Mouse (Mus musculus) embryonic facial prominence, embryonic 13.5 days (tissue): ENCODE data around the gene Abca2. TPM values are rescaled to one million over a fixed set of nuclear protein-coding genes. Genes with fewer than 3 reads are reported as not detected.

ENCODE experiments used
- ATAC-seq: fragments of 200-750 bp; cut with Nextera tagmentation; 2 replicates; pipeline ENCODE4 v1.8.0; 2017; ENCODE audit warnings: low read depth; ENCODE audit not compliant: insufficient number of reproducible peaks, insufficient read depth, low FRiP score, low TSS enrichment
- H3K27ac ChIP-seq: fragments of 300-500 bp; sonication (generic); 2 replicates; pipeline ENCODE4 v1.5.1; 2015; ENCODE audit warnings: moderate library complexity, mild to moderate bottlenecking, inconsistent platforms
- H3K27me3 ChIP-seq: fragments of 300-500 bp; sonication (generic); 2 replicates; pipeline ENCODE4 v1.6.1; 2015; ENCODE audit warnings: mild to moderate bottlenecking, inconsistent platforms
- H3K36me3 ChIP-seq: fragments of 300-500 bp; sonication (generic); 2 replicates; pipeline ENCODE4 v1.6.1; 2015; ENCODE audit warnings: mild to moderate bottlenecking, inconsistent platforms
- H3K4me1 ChIP-seq: fragments of 300-500 bp; sonication (generic); 2 replicates; pipeline ENCODE4 v1.6.1; 2015; ENCODE audit warnings: inconsistent platforms
- H3K4me2 ChIP-seq: fragments of 300-500 bp; sonication (generic); 2 replicates; pipeline ENCODE4 v1.6.1; 2015; ENCODE audit warnings: moderate library complexity, mild to moderate bottlenecking, inconsistent platforms
- H3K4me3 ChIP-seq: fragments of 300-500 bp; sonication (generic); 2 replicates; pipeline ENCODE4 v1.5.1; 2015; ENCODE audit warnings: mild to moderate bottlenecking, inconsistent platforms
- H3K9ac ChIP-seq: fragments of 300-500 bp; sonication (generic); 2 replicates; pipeline ENCODE4 v1.6.1; 2015; ENCODE audit warnings: mild to moderate bottlenecking, inconsistent platforms
- H3K9me3 ChIP-seq: fragments of 300-500 bp; sonication (generic); 2 replicates; pipeline ENCODE4 v1.6.1; 2016; ENCODE audit warnings: inconsistent platforms
- WGBS: fragments of 180-500 bp; shearing (Covaris S2); methylation state at CpG from one replicate; pipeline ENCODE4 v1.1.7; 2015; ENCODE audit warnings: mixed read lengths; 5-methylcytosine and 5-hydroxymethylcytosine counted together
- polyA plus RNA-seq: library from polyadenylated mRNA; unstranded; fragments of >200 nt; fragmentation: Nextera tagmentation; extraction: Ambion mirVana; gene quantifications from 2 replicates; pipeline ENCODE4 v1.2.1, GENCODE M21; 2015

Abca2 gene
- polyA plus RNA-seq, 1 experiment from 2014 or later, result 2.9 TPM

DNA sequence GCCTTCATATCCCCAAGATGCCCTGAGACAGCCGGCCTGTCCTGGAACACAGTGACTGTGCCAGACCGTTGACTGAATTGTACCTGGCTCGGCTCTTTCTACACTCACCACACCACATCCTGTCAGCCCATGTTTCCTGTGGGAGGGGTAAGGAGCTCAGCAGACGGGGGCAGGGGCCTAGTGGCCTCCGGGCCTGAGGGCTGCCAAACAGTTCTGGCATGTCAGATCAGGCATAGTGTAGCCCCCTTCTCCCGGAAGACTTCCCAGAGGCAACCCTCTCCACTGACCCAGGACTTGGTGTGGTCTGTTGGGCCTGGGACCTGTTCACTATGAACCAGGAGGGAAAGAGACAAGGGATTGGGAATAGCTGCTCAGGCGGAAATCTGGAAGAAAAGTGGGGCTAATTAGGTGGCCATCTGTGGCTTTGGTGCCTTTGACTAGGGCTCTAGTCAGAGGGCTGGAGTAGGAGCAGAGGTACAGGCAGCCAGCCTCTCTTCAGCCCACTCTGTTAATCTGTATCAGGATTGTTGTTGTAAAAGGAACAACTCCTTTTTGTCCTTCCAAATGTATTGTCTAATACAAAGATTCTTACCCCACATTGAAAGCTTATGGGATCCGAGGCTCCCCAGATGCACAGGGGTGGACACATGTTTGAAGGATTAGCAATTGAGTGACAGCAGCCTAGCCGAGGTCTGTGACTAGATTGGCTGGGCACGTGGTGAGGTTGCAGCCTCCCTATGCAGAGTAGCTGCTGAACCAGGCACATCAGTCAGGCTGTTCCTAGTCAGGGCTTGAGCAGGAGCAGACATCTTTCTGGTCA lies 37.5 kb downstream of the Abca2 start:
- Histone ChIP-seq H3K4me2 (no peak overlapping the region), H3K36me3 (no peaks in the 10 kb centered on the region), H3K4me3 (no peak overlapping the region), H3K4me1 (peaks cover 18% of the 10 kb centered on the region), H3K27ac (no peak overlapping the region), H3K9ac (no peak overlapping the region), H3K27me3 (peaks cover 5% of the 10 kb centered on the region; the same call in 1 of the 2 replicates), H3K9me3 (no peaks in the 10 kb centered on the region)
- ATAC-seq, result no peak
- 27% methylated on average over 10 of the region's 10 CpGs for WGBS

DNA sequence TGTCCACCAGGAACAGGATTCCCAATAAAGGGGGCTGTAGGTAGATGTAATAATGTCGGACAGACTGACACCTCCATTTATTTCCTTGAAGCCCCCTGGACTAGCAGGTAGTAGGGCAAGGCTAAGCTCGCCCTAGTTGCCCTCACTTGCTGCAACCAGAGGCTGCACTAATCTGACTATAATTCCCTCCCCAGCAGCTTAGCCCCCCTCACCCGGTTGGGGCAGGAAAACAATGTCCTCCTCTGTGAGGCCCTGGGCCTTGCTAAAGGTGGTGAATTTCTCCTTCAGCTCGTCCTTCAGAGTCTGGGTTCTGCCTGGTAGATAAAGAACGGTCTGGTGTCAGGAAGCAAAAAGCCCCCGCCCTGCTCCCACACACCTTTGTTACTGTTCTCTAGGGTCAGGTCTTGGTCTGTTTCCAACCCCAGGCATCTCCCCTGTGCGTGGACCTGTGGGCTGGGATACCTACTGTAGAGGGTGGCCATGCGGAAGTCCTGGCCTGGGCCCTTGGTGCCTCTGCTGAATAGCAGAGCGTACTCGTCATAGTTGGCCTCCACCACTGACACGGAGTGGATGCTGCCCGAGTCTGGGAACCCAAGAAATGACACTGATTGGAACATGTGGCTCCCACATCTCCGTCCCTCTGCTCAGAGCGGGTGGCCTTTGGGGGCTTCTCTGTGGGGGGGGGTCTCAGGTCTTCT lies 39.3 kb downstream of the Abca2 start:
- Histone ChIP-seq H3K27ac (no peak overlapping the region), H3K36me3 (no peaks in the 10 kb centered on the region), H3K4me2 (no peak overlapping the region), H3K4me3 (no peak overlapping the region), H3K27me3 (peaks cover 5% of the 10 kb centered on the region; the same call in 1 of the 2 replicates), H3K9ac (no peak overlapping the region), H3K4me1 (0 out of 2 replicates have a peak, but pooled peaks cover 12% of the 10 kb centered on the region), H3K9me3 (no peaks in the 10 kb centered on the region)
- 72% methylated on average over 14 of the region's 14 CpGs for WGBS
- ATAC-seq, result no peak

- Histone ChIP-seq H3K27ac (no peak overlapping the region), H3K27me3 (peaks cover 5% of the 10 kb centered on the region; the same call in 1 of the 2 replicates), H3K4me3 (no peak overlapping the region), H3K36me3 (no peaks in the 10 kb centered on the region), H3K9me3 (no peaks in the 10 kb centered on the region), H3K9ac (0 out of 2 replicates have a peak overlapping the region, but pooled peaks have one; percentile 27), H3K4me2 (no peak overlapping the region), H3K4me1 (0 out of 2 replicates have a peak, but pooled peaks cover 12% of the 10 kb centered on the region)
- peak; percentile 45; the same call in 1 of the 2 replicates for ATAC-seq
- 81% methylated on average over 10 of the region's 10 CpGs for WGBS
These were observed 40.7 kb downstream of the Abca2 start for GRCm38 (mm10) chr2:25468962-25469915.

GRCm38 (mm10) chr2:25469969-25470368 lies 41.5 kb downstream of the Abca2 start, which contains the start of gene Ptgds:
Gene Ptgds, minus strand, starts transcription at chr2:25470046.
- Histone ChIP-seq H3K4me2 (no peak within 1 kb of the TSS), H3K27ac (no peak within 1 kb of the TSS), H3K4me3 (no peak within 1 kb of the TSS), H3K27me3 (peaks cover 5% of the 10 kb centered on the region; the same call in 1 of the 2 replicates), H3K9me3 (no peaks in the 10 kb centered on the region), H3K36me3 (no peaks in the 10 kb centered on the region), H3K9ac (0 out of 2 replicates have a peak within 1 kb of the TSS, but pooled peaks have one; percentile 27), H3K4me1 (0 out of 2 replicates have a peak, but pooled peaks cover 12% of the 10 kb centered on the region)
- 49% methylated on average over 6 of the region's 6 CpGs for WGBS
- no peak for ATAC-seq

- no peak overlapping the region for H3K9ac ChIP-seq
- no peaks in the 10 kb centered on the region for H3K36me3 ChIP-seq
- no peak overlapping the region for H3K27ac ChIP-seq
- no peaks in the 10 kb centered on the region for H3K9me3 ChIP-seq
- H3K4me2 ChIP-seq, result no peak overlapping the region
- peaks cover 5% of the 10 kb centered on the region; the same call in 1 of the 2 replicates for H3K27me3 ChIP-seq
- 0 out of 2 replicates have a peak, but pooled peaks cover 7% of the 10 kb centered on the region for H3K4me1 ChIP-seq
- H3K4me3 ChIP-seq, result no peak overlapping the region
- no peak for ATAC-seq
- 74% methylated on average over 2 of the region's 2 CpGs for WGBS
These were observed 44.0 kb downstream of the Abca2 start for GRCm38 (mm10) chr2:25472550-25472949.

GRCm38 (mm10) chr2:25477541-25477940 lies 49.0 kb downstream of the Abca2 start:
- H3K4me3 ChIP-seq, result no peak overlapping the region
- H3K4me1 ChIP-seq, result no peaks in the 10 kb centered on the region
- no peaks in the 10 kb centered on the region; the same call in 1 of the 2 replicates for H3K27me3 ChIP-seq
- no peak overlapping the region for H3K9ac ChIP-seq
- ATAC-seq, result no peak
- 88% methylated on average over 8 of the region's 8 CpGs for WGBS
- H3K27ac ChIP-seq, result no peak overlapping the region
- H3K4me2 ChIP-seq, result no peak overlapping the region
- H3K36me3 ChIP-seq, result no peaks in the 10 kb centered on the region
- H3K9me3 ChIP-seq, result no peaks in the 10 kb centered on the region

DNA sequence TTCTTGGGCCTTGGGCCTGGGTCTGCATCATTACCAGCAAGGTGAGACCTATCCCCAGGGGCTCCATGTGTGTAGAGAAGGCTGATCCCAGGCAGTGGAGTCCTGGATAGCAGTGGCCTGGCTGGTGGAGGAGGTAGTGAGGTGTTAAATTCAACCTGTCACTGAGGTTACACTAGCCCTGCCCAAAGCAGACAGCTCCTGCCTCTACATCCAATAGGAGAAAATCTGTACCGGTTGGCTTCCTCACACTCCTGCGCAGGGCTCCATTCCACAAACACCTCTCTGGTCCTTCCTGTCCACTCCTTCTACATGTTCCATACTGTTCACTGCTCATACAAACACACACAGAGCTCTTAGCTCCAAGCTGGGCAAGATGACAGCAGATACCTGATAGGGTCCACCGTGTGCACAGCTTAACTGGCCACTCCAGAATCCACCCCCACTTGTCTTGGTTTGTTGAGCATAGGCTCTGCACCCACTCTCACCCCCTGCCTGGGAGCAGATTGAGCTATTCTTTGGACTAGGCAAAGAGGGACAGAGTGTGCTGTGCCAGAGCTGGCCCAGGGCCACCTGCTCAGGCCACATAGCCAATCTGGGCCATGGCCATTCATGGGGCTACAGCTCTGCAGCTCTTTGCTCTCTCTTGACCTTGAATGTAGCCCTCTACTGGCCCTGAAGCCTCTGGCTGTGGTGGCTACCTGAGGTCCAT lies 49.6 kb downstream of the Abca2 start:
- Histone ChIP-seq H3K9ac (no peak overlapping the region), H3K36me3 (no peaks in the 10 kb centered on the region), H3K27ac (no peak overlapping the region), H3K9me3 (no peaks in the 10 kb centered on the region), H3K27me3 (no peaks in the 10 kb centered on the region; the same call in 1 of the 2 replicates), H3K4me1 (no peaks in the 10 kb centered on the region), H3K4me3 (no peak overlapping the region), H3K4me2 (no peak overlapping the region)
- WGBS, result 87% methylated on average over 3 of the region's 3 CpGs
- ATAC-seq, result no peak

DNA sequence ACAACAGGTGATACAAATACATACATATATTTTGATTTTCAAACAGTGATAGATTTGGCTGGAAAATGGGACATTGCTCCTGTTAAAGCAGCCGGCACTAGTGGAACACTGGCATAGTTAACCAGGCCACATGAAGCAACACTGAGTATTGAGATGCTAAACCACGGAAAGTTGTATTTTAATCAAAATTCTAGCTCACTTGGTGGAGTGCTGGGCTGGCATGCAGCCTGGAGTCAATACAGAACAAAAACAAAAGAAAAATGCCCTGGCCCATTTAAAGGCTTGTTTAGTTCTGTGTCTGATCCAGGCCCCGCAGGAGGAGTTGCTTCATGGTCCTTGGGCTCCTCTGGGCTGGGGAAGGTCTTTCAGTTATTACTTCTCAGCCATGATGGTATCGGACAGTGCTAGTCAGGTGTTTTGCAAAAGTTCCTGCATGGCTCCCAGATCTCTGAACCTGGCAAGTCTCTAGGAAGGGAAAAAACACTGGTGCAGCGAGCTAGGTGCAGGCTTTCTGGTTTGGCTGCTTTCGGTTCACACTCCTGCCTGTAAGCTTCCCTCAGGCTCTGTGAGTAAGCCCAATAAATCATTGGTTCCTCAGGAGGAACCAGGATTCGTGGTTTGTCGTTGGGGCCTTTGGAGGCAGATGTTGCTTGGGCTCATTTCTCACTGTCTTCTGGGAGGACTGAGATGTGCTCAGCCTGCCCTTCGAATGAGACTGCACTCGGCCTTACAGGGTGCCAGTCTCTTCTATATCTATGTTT lies 51.2 kb downstream of the Abca2 start:
- no peaks in the 10 kb centered on the region; the same call in 1 of the 2 replicates for H3K27me3 ChIP-seq
- no peaks in the 10 kb centered on the region for H3K4me1 ChIP-seq
- H3K9me3 ChIP-seq, result no peaks in the 10 kb centered on the region
- no peaks in the 10 kb centered on the region for H3K36me3 ChIP-seq
- H3K27ac ChIP-seq, result no peak overlapping the region
- no peak for ATAC-seq
- no peak overlapping the region for H3K4me3 ChIP-seq
- 68% methylated on average over 10 of the region's 10 CpGs for WGBS
- no peak overlapping the region for H3K4me2 ChIP-seq
- no peak overlapping the region for H3K9ac ChIP-seq

DNA sequence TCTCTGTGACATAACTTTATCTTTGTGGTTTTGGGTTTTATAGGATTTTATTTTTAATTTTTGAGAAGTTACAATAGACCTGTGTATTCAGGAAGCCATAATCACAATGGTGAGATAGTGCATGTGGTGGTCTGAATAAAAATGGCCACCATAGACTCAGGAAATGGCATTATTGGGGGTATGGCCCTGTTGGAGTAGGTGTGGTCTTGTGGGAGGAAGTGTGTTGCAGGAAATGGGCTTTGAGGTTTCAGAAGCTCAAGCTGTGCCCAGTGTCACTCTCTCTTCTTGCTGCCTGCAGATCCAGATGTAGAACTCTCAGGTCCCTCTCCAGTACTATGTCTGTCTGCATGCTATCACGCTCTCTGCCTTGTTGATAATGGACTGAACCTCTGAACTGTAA lies 52.0 kb downstream of the Abca2 start:
- H3K9me3 ChIP-seq, result no peaks in the 10 kb centered on the region
- H3K9ac ChIP-seq, result no peak overlapping the region
- H3K4me3 ChIP-seq, result no peak overlapping the region
- H3K4me2 ChIP-seq, result no peak overlapping the region
- no peak for ATAC-seq
- H3K36me3 ChIP-seq, result no peaks in the 10 kb centered on the region
- H3K27ac ChIP-seq, result no peak overlapping the region
- H3K4me1 ChIP-seq, result no peaks in the 10 kb centered on the region
- WGBS, result 94% methylated on average over 1 of the region's 1 CpGs
- no peaks in the 10 kb centered on the region; the same call in 1 of the 2 replicates for H3K27me3 ChIP-seq

DNA sequence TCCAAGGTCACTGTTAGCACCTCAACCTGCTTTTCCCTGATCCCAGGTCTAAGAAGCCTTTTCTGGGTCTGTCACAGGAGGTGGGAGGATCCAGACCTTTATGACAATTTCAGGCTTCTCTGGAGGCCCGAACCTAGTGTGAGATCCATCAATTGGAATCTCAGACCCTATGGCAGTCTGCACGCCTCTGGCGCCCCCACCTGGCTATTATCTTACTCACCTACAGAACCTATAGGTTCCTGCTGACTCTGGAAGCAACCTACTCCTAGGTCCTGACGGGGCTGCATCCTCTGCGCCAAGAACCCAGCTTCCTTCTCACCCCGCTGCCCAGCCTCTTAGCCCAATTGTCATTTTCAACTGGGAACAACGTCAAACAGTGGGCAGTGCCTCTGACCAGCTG lies 54.5 kb downstream of the Abca2 start:
- H3K4me2 ChIP-seq, result no peak overlapping the region
- no peak overlapping the region for H3K27ac ChIP-seq
- H3K27me3 ChIP-seq, result no peaks in the 10 kb centered on the region; the same call in 1 of the 2 replicates
- no peak for ATAC-seq
- WGBS, result 27% methylated on average over 7 of the region's 7 CpGs
- H3K4me3 ChIP-seq, result no peak overlapping the region
- no peaks in the 10 kb centered on the region for H3K36me3 ChIP-seq
- no peak overlapping the region for H3K9ac ChIP-seq
- no peaks in the 10 kb centered on the region for H3K4me1 ChIP-seq
- H3K9me3 ChIP-seq, result no peaks in the 10 kb centered on the region
